Mouse (Mus musculus): Measurements from ENCODE around the gene Insm2.
"Not testable (repeated sequence)": the region's sequence is repeated elsewhere in the genome, so short reads cannot be mapped to it uniquely, and the experiment has no call there.

The Insm2 gene

DNA sequence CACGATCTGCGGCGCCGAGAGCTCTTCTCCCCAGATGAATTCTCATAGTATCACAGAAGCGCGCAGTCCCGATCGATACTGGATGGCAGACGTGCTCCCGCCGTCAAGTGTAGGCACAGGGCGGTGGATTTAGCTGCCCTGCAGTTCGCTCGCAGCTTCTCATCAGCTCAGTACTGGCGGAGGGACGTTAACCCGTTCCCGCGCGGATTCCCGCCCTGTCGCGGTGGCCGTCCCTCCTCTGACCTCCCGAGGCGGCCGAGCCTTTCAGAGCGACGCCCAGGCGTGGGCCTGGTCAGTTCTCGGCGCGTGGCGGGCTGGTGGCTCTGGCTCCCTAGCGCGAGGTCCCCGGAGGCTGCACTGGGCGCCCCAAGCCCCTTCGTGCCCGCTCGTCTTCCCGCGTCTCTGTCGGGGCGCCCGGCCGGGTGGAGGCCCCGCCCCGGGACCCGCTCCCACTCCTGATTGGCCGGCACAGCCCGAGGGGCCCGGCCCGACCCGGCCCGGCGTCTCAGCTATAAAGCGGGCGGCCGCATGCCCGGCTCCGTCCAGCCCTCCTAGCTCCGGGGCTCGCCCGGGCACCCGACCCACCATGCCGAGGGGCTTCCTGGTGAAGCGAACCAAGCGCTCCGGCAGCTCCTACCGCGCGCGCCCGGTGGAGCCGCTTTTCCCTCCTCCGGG lies at the start of gene Insm2:
Insm2 (plus strand) TSS at position 541 of the 675 bp plus-strand sequence.
- peak; percentile 2 for DNase-seq (ENCODE audit: low spot score)

DNA sequence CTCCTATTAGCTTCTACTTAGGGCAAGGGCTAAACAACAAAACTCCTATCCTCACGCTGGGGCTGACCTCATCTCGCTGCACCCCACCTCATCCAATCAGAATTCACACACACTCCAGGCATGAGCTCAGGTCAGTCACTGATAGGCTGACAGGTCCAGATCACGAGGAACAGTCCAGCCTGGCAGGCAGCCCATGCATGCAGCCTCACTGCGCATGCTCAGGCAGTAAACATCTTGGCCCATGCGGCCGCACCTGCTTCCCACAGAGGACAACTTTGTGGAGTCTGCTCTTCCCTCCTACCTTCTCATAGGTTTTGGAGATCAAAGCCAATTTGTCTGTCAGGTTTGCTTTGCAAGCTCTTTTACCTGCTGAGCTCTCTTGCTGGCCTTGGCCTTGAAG lies 44.3 kb upstream of the Insm2 start:
- not testable (repeated sequence) for DNase-seq (ENCODE audit: low spot score)

DNA sequence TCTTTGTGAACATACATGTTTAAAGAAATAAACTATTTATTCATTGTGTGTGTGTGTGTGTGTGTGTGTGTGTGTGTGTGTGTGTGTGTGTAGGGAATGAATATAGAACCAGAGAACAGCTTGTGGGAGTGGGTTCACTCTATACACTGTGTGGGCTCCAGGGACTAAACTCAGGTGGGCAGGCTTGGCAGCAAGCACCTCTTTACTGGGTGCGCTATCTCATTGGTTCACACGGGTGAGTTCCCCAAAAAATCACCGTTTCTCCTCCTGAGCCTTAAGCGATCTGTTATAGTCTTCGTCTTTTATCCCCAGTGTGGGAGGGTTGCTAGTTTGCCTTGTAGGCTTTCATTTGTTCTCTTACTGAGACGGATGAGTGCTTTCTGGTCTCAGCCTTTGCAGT lies 41.4 kb upstream of the Insm2 start:
- no peak for DNase-seq (ENCODE audit: low spot score)

DNA sequence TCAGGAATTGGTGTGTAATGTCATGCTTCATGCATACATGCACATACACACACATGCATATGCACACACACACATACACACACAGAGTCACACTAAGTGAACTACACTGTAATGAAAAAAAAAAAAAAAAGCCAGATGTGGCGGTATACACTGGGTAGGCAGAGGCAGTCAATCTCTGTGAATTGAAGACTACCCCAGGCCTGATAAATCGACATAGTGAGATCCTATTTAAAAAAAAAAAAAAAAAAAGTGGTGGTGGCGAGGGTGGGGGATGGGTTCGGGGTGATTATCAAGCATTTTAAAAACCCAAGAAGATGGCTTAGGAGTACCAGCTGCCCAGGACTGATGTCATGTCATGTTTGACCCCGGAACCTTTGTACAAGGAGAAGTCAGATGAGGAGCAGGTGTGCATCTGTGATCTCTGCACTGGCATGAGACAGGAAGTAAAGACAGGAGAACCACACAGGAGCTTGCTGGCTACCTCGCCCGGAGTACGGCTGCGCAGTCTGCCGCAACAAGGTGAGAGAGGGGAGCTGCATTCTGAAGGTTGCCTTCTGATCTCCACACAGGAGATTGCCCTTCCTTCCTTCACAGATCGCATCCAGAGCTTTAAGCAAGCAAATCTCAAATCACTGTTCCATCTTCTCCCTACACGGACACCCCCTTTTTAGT lies 39.9 kb upstream of the Insm2 start:
- no peak for DNase-seq (ENCODE audit: low spot score)

DNA sequence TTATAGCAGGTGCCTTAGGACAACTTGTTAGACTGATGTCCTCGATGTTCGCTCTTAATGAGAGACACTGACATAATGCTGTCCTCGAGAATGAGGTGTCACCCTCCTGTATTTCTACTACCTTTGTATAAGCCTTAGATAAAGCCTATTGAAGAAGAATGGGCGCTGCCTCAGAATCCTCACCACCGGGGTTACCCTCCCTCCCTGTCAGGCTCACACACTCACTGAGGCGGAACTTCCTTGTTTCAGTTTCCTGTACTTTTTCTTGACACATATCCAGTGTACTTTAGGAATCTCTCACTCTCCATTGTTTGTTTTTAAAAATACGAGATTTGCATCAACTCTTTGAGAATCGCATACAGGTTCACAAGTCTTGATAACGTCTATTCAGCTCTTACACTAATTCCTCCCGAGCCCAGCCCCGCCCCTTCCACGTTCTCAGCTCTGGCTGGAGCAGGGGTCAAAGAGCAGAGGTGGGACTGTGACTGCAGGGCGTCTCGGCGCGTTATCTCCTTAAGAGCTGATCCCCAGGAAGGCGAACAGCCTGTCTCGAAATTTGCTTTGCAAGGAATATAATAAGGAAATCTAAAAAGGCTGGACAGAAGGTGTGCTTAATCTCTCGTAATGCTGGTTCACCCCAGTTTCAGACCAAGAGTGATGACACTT lies 39.1 kb upstream of the Insm2 start:
- DNase-seq (ENCODE audit: low spot score): peak; percentile 8

DNA sequence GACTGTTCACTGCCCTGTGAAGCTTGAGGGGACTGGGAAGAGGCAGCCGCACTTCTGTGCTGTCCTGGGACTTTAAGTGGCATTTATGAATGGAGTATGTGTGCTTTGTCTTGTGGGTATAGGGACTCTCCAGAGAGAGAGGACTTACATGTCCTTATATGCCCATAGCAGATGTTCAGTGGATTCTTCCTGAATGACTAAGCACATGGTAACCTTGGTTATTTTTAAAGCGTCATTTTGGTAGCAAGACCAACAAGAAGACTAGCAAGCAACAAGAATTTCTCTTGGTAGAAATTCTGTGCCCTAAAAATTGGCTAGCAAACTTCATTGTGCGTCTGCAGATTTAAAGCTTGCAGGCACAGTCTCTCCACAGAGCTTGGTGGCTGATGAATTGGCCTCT lies 35.5 kb upstream of the Insm2 start:
- DNase-seq (ENCODE audit: low spot score): no peak

DNA sequence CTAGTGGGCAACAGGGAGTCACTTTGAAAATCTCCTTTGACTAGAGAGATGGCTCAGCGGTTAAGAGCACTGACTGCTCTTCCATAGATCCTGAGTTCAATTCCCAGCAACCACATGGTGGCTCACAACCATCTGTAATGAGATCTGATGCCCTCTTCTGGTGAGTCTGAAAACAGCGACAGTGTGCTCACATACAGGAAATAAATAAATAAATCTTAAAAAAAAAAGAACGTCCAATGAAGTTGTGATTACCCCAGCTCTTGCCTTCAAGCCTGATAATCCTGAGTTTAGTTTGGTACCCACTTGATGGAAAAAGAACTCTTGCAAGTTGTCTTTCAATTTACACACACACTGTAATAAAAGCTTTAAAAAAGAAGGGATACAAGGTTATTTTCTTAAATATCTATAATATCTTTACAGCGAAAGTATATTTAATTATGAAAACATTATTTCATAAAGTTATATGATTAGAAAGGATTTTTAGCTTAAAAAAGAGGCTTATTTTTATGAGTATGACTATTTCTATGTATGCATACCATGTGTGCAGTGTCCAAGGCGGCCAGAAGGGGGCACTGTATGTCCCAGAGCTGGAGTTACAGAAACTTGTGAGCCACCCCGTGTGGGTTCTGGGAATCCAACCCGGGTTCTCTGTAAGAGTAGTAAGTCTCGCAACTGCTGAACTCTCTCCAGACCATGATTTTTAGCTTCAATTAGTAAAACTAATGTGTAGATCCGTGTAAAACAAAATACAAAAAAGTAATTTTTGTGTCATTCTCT lies 34.9 kb upstream of the Insm2 start:
- no peak for DNase-seq (ENCODE audit: low spot score)

DNA sequence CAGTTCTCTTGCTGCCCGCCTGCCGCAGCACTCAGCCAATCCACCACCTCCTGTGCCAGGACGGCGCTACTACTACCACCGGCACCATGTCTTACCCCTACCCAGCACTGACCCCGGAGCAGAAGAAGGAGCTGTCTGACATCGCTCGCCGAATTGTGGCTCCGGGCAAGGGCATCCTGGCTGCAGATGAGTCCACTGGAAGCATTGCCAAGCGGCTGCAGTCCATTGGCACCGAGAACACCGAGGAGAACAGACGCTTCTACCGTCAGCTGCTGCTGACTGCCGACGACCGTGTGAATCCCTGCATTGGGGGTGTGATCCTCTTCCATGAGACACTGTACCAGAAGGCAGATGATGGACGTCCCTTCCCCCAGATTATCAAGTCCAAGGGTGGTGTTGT lies 34.0 kb upstream of the Insm2 start, which contains the start of gene Aldoart2:
Aldoart2 (plus strand) TSS at position 34 of the 400 bp plus-strand sequence.
- DNase-seq (ENCODE audit: low spot score): no peak

DNA sequence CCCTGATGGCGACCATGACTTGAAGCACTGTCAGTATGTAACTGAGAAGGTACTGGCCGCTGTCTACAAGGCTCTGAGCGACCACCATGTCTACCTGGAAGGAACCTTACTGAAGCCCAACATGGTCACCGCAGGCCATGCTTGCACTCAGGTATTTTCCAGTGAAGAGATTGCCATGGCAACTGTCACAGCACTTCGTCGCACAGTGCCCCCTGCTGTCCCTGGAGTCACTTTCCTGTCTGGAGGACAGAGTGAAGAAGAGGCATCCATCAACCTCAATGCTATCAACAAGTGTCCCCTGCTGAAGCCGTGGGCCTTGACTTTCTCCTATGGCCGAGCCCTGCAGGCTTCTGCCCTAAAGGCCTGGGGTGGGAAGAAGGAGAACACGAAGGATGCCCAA lies 33.4 kb upstream of the Insm2 start:
- no peak for DNase-seq (ENCODE audit: low spot score)

DNA sequence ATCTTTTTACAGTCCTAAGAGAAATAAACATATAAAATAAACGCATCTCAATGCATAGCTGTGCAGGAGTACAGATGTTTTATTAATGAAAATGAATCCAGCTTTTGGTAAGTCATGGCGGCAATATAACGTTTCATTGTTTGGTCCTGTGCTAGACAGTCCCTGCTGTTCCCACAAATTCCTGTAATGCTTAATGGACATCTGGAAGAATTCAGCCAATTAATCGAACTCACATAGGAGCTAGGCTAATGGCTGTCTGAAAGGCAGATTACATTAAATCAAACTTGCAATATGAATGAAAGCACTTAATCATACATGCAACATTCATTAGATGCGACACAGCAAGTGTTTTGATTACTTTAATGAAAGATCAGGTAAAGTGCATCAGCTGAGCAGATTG lies 32.4 kb upstream of the Insm2 start:
- no peak for DNase-seq (ENCODE audit: low spot score)

DNA sequence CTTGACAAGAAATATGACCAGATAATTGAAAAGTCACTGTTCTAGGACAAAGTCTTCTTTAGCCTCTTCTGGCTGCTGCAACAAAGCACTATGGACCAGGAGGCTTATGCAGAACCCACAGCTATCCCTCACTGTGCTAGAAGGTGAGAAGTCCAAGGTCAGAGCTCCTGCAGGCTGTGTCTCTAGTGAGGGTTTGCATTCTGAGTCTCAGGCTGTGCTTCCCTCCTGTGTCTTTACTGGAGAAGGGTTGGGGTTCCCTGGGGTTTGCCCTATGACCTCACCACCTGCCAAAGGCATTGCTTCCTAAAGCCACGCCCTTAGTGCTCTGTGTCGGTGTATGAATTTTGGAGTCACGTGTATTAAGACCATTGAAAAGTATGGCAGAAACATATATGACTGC lies 30.8 kb upstream of the Insm2 start:
- DNase-seq (ENCODE audit: low spot score): no peak

DNA sequence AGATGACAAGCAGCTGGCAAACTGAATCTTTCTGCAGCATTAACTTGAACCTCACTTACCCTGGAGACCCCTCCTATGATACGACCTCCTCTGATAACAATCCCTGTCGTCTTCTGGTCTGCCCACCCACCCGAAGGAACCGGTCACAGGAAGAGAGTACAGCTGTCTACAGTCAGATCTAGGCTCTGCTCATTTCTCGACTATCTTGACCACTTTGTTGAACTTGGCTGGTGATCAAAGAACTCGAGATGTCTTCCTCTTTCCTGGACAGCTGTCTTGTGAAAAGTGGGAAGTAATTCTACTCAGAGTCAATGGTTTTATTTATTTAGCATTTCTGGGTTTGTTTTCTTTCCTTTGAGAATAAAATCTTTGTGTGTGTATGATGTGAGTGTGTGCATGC lies 29.6 kb upstream of the Insm2 start:
- DNase-seq (ENCODE audit: low spot score): no peak

DNA sequence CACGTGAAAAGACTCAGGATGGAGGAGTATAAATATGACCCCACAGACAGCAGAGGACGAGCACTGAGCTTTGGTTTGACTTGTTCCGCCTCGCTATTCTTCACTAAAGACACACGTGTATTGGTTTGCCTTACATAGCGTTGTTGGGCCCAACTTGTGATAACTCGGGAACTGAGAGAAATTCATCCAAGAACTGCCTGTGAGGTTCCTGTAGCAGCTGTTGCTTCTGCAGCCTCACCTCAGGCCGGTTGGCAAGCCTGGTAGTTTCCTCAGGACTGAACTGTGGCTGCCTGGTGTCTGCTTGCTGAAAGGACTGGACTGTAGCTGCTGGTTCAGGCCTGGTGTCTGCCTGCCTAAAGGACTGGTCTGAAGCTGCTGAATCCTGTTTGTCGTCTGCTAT lies 28.6 kb upstream of the Insm2 start:
- DNase-seq (ENCODE audit: low spot score): no peak

DNA sequence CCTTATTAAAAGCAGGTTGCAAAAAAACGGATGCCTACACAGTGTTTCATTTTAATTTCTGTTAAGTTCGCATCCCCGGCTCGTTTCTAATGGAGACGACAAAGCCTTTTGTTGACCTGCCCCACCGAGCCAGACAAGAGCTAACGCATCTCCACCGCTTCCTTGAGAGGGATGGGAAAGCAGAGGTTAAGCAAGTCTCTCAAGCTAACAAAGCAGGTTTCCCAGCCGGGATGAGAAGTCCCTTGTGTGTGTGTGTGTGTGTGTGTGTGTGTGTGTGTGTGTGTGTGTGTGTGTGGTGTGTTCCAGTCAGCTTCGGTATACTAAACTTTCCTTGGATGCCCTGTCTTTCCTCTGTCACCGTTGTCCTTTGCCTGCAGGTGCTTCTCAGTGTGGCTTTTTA lies 28.0 kb upstream of the Insm2 start:
- DNase-seq (ENCODE audit: low spot score): no peak

DNA sequence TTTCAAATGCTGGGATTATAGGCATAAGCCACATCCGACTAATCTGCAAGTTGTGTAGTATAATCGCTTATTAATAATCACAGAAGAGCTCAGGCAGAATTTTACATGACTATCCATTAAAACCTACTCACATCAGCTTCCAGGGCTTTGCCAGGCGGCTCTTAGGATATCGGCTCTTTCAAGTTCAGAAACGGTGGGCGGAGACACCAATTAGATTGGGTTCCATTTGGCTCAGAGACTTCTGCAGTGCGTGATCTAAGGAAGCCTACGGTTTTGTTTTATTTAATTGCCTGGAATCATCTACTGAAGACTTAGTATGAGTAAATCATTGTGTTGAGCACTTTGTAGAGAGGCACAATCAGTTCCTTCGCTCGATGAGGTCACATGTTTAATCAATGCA lies 27.6 kb upstream of the Insm2 start:
- no peak for DNase-seq (ENCODE audit: low spot score)

DNA sequence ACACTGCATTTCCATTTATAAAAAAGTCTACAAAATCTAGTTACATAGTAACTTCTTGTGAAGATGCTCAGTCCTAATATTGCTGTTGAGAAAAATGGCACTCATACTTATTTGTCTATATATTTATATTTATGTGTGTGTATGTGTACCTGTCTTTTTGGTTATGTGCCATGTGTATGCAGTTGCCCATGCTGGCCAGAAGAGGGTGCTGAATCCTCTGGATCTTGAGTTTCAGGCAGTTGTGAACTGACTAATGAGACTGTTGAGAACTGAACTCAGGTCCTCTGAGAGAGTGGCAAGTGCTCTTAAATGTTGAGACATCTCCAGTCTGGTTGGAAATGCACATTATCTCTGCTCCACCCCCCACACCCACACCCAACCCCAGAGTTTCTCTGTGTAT lies 26.1 kb upstream of the Insm2 start:
- no peak for DNase-seq (ENCODE audit: low spot score)

DNA sequence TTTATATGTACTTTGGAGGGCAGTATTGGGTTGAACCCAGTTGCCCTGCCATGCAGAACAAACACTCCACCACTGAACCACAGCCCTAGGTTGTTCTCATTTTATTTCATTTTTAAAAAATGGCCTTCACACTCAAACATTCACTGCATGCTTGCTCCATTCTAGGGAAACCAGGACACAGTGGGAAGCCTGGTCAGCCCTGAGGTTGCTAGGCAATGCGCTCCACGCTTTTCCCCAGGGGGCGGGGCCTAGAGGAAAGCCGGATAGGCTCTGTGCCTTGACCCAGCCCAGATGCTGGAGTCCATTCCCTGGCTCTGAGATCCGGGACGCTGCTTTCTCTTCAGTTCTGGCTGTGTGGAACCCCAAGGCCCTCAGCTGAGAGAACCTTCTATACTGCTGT lies 25.4 kb upstream of the Insm2 start:
- no peak for DNase-seq (ENCODE audit: low spot score)

DNA sequence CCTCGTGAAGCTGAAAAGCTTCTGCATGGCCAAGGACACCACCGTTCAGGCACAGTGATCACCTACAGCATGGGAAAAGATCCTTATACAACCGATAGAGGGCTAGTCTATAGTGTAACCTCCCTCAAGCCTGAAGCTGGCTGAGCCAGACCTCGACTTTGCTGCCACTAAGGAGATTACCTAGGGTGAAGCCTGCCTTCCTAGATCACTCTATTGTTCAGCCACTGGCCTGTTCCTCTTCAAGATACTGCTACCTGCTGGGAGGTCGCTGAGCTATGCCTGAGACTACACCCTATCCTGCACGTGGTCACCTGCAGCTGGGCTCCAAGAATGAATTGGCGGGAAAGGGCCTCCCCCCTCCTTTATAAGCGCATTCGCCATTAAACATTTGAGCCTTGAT lies 12.3 kb upstream of the Insm2 start:
- DNase-seq (ENCODE audit: low spot score): not testable (repeated sequence)

DNA sequence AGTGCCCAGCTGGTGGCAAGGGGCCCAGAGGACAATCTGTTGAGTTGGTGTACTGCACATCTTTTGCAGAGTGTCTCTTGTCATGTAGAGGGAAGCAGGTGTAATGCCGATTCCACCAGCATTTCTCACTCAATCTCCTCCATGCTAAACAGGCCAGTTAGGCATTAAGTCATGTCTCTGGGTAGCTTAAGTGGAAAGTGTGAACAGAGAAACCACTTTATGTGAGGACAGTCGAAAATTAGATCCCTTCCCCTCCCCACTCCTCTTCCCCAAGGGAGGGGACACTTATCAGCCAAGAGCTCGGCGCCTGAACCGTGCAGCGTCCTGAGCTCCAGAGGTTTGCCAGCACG lies 715 bp upstream of the Insm2 start:
- DNase-seq (ENCODE audit: low spot score): no peak

DNA sequence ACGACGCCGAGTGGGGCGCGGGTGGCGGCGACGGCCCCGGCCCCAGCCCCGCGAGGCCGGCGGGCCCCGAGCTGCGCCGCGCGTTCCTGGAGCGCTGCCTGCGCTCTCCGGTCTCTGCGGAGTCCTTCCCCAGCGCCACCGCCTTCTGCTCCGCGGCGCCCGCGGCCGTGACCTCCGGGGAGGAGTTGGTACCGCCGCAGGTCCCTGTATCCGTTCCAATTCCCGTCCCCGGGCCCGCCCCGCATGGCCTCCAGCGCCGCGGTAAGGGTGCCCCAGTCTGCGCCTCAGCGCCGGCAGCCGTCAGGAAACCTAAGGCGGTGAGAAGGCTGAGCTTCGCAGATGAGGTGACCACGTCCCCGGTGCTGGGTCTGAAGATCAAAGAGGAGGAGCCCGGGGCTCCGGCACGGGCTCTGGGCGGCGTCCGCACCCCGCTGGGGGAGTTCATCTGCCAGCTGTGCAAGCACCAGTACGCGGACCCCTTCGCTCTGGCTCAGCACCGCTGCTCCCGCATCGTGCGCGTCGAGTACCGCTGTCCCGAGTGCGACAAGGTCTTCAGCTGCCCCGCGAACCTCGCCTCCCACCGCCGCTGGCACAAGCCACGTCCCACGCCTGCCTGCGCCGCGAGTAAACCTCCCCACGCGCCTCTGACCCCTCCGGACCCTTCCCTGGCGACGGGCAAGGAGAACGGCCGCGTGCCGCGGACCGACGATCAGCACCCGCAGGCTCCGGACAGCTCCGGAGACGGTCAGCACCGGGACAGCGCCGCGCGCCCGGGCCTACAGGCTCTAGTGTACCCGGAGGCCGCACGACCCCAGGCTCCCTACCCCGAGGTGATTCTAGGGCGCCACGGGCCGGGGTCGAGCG lies 644 bp downstream of the Insm2 start:
- peak; percentile 53 for DNase-seq (ENCODE audit: low spot score)

DNA sequence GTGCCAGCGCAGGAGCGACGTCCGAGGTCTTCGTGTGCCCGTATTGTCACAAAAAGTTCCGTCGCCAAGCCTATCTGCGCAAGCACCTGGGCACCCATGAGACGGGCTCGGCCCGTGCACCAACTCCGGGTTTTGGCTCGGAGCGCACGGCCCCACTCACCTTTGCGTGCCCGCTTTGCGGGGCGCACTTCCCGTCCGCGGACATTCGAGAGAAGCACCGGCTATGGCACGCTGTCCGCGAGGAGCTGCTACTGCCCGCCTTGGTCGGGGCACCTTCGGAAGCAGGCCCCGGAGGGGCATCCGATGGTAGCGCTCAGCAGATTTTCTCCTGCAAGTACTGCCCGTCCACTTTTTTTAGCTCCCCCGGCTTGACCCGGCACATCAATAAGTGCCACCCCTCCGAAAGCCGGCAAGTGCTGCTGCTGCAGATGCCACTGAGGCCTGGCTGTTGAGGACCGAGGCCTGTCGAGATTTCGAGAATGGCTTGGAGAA lies 1.3 kb downstream of the Insm2 start:
- DNase-seq (ENCODE audit: low spot score): no peak

DNA sequence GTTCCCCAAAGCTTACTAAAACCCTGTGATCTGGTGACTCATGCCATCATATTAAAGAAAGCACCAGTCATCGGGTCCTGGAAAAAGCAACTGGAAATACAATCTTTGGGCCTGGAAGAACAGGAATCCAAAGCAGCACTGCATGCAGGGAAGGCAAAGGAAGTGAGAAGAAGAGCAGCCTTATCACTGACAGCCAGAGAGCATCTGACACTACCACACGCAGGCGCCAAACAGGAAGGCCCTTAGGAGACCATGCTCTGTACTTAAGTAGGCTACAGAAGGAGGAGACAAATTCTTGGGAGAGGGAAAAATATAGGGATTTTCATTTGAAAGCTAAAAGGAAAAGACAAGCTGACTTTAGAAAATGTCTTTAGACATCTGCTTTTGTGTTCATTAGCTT lies 5.2 kb downstream of the Insm2 start:
- no peak for DNase-seq (ENCODE audit: low spot score)
